Mouse (Mus musculus) gastrocnemius, postnatal 36 days (tissue): ENCODE data around the gene Hsd17b7. TPM values are rescaled to one million over a fixed set of nuclear protein-coding genes. Genes with fewer than 3 reads are reported as not detected.

Source experiments
- total RNA-seq, 2 experiments: library from RNA; stranded (reverse); gene quantifications; 2 replicates each; pipeline ENCODE4 v1.2.3; 2021

Hsd17b7 gene
- total RNA-seq, 2 experiments from 2014 or later: 2.9 to 4.1 TPM

Other genes starting within 250 kb of the Hsd17b7 start
- gene Rgs4, start 221.6 kb downstream of the Hsd17b7 start, total RNA-seq: 1 to 10 TPM; 6.1 TPM
- not detected for gene Ccdc190, start 40.6 kb downstream of the Hsd17b7 start, total RNA-seq
- 10 to 100 TPM; 17.8 to 18.2 TPM for gene Ddr2, start 141.5 kb upstream of the Hsd17b7 start, total RNA-seq
- gene Uap1, start 205.7 kb upstream of the Hsd17b7 start, total RNA-seq: 10 to 100 TPM; 44.6 to 52.2 TPM
- 10 to 100 TPM; 10.2 TPM for gene Uhmk1, start 246.2 kb upstream of the Hsd17b7 start, total RNA-seq